Mouse (Mus musculus): ENCODE data around the gene Tex37. TPM values are rescaled to one million over a fixed set of nuclear protein-coding genes. Genes with fewer than 3 reads are reported as not detected.

Gene Tex37
- polyA plus RNA-seq, 1 experiment from 2014 or later: not detected

DNA sequence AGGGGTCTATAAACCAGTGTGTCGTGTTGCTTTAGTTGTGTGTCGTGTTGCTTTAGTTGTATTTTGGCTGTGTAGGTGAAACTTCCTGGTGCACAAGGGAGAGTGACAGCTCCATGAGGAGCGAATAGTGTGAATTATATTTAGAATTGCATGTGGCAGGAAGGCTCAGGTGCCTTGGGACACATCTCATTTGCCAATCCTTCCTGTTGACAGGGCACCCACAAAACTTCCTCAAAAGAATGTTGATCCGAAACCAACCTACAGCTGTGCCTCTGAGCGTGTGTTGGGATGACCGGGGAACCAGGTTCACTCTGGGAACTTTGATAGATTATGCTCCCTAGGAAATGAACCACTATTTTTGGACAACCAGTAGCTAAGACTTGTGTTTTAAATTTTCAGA is 54.4 kb downstream of the Tex37 start:
- Histone ChIP-seq H3K27me3 (replicated peaks; ENCODE audit: control insufficient read depth, insufficient read depth, low read length) (no peaks in the 10 kb centered on the region), H3K9me3 (ENCODE audit: control insufficient read depth) (no peaks in the 10 kb centered on the region), H3K4me1 (replicated peaks; ENCODE audit: control insufficient read depth, insufficient read depth, low read length) (no peaks in the 10 kb centered on the region), H3K27ac (ENCODE audit: low read depth, low read length) (no peak overlapping the region), H3K9ac (ENCODE audit: low read depth, low read length) (no peak overlapping the region), H3K4me3 (ENCODE audit: low read depth, low read length) (no peak overlapping the region), H3K36me3 (ENCODE audit: control insufficient read depth, insufficient read depth) (peaks cover 13% of the 10 kb centered on the region), H3K4me2 (replicated peaks; ENCODE audit: low read depth) (no peak overlapping the region)
- ATAC-seq: no peak
- TF ChIP-seq CTCF (IDR thresholded peaks at IDR 0.05; ENCODE audit: low read depth): no peak
- WGBS: 88% methylated on average over 6 of the region's 6 CpGs

Other genes with a start within 250 kb of the Tex37 start
- 6.4 and 9.5 TPM in 2 replicates for gene Rpia, start 126.7 kb downstream of the Tex37 start, polyA plus RNA-seq (2015; fragmentation: Nextera tagmentation; extraction: Ambion mirVana)
- 8.4 and 9.6 TPM in 2 replicates for gene Eif2ak3, start 74.4 kb downstream of the Tex37 start, polyA plus RNA-seq (2015; fragmentation: Nextera tagmentation; extraction: Ambion mirVana)
- not detected in 2 replicates for gene Foxi3, start 37.6 kb upstream of the Tex37 start, polyA plus RNA-seq (2015; fragmentation: Nextera tagmentation; extraction: Ambion mirVana)
- gene Thnsl2, start 225.5 kb upstream of the Tex37 start, polyA plus RNA-seq (2015; fragmentation: Nextera tagmentation; extraction: Ambion mirVana): 55.8 and 68.8 TPM in 2 replicates

Measured in intestine, postnatal 0 days (tissue).